Mouse (Mus musculus): Measurements from ENCODE around the gene Rnf10. TPM values are rescaled to one million over a fixed set of nuclear protein-coding genes. Genes with fewer than 3 reads are reported as not detected.

The Rnf10 gene
- polyA plus RNA-seq, 1 experiment from 2014 or later = 62.6 TPM

GRCm38 (mm10) chr5:115260356-115260755 lies 12.3 kb downstream of the Rnf10 start:
- H3K27me3 ChIP-seq (ENCODE audit: control insufficient read depth, insufficient read depth, low read length) = no peaks in the 10 kb centered on the region
- H3K36me3 ChIP-seq (ENCODE audit: control insufficient read depth, insufficient read depth, low read length) = peaks cover 51% of the 10 kb centered on the region
- no peaks in the 10 kb centered on the region for H3K4me1 ChIP-seq (ENCODE audit: control insufficient read depth, insufficient read depth, low read length)
- no peak overlapping the region for H3K9ac ChIP-seq (replicated peaks; ENCODE audit: low read depth, low read length)
- H3K9me3 ChIP-seq (ENCODE audit: control insufficient read depth, low read depth, low read length) = no peaks in the 10 kb centered on the region
- WGBS = 87% methylated on average over 6 of the region's 6 CpGs
- no peak overlapping the region for H3K4me3 ChIP-seq (ENCODE audit: low read depth, low read length)
- no peak overlapping the region for H3K4me2 ChIP-seq (replicated peaks; ENCODE audit: low read depth, low read length)
- no peak overlapping the region for H3K27ac ChIP-seq (ENCODE audit: low read length)
- no peak for ATAC-seq (ENCODE audit: insufficient number of reproducible peaks, insufficient read depth, low FRiP score, low read depth)

- WGBS = 76% methylated on average over 10 of the region's 10 CpGs
- no peaks in the 10 kb centered on the region for H3K4me1 ChIP-seq (ENCODE audit: control insufficient read depth, insufficient read depth, low read length)
- no peak for ATAC-seq (ENCODE audit: insufficient number of reproducible peaks, insufficient read depth, low FRiP score, low read depth)
- H3K4me3 ChIP-seq (ENCODE audit: low read depth, low read length) = no peak overlapping the region
- no peaks in the 10 kb centered on the region for H3K27me3 ChIP-seq (ENCODE audit: control insufficient read depth, insufficient read depth, low read length)
- H3K9ac ChIP-seq (replicated peaks; ENCODE audit: low read depth, low read length) = no peak overlapping the region
- peaks cover 50% of the 10 kb centered on the region for H3K36me3 ChIP-seq (ENCODE audit: control insufficient read depth, insufficient read depth, low read length)
- no peaks in the 10 kb centered on the region for H3K9me3 ChIP-seq (ENCODE audit: control insufficient read depth, low read depth, low read length)
- H3K27ac ChIP-seq (ENCODE audit: low read length) = no peak overlapping the region
- no peak overlapping the region for H3K4me2 ChIP-seq (replicated peaks; ENCODE audit: low read depth, low read length)
Measured at GRCm38 (mm10) chr5:115256909-115257546, 15.7 kb downstream of the Rnf10 start.

GRCm38 (mm10) chr5:115255472-115255871 lies 17.2 kb downstream of the Rnf10 start:
- Histone ChIP-seq H3K27me3 (ENCODE audit: control insufficient read depth, insufficient read depth, low read length) (no peaks in the 10 kb centered on the region), H3K4me3 (ENCODE audit: low read depth, low read length) (no peak overlapping the region), H3K27ac (ENCODE audit: low read length) (no peak overlapping the region), H3K9me3 (ENCODE audit: control insufficient read depth, low read depth, low read length) (no peaks in the 10 kb centered on the region), H3K9ac (replicated peaks; ENCODE audit: low read depth, low read length) (no peak overlapping the region), H3K36me3 (ENCODE audit: control insufficient read depth, insufficient read depth, low read length) (peaks cover 63% of the 10 kb centered on the region), H3K4me2 (replicated peaks; ENCODE audit: low read depth, low read length) (no peak overlapping the region), H3K4me1 (ENCODE audit: control insufficient read depth, insufficient read depth, low read length) (no peaks in the 10 kb centered on the region)
- no peak for ATAC-seq (ENCODE audit: insufficient number of reproducible peaks, insufficient read depth, low FRiP score, low read depth)
- 88% methylated on average over 1 of the region's 1 CpGs for WGBS

- Histone ChIP-seq H3K36me3 (ENCODE audit: control insufficient read depth, insufficient read depth, low read length) (peaks cover 56% of the 10 kb centered on the region), H3K27me3 (ENCODE audit: control insufficient read depth, insufficient read depth, low read length) (no peaks in the 10 kb centered on the region), H3K4me3 (ENCODE audit: low read depth, low read length) (no peak overlapping the region), H3K9me3 (ENCODE audit: control insufficient read depth, low read depth, low read length) (no peaks in the 10 kb centered on the region), H3K4me1 (ENCODE audit: control insufficient read depth, insufficient read depth, low read length) (no peaks in the 10 kb centered on the region), H3K9ac (replicated peaks; ENCODE audit: low read depth, low read length) (no peak overlapping the region), H3K27ac (ENCODE audit: low read length) (no peak overlapping the region), H3K4me2 (replicated peaks; ENCODE audit: low read depth, low read length) (no peak overlapping the region)
- no peak for ATAC-seq (ENCODE audit: insufficient number of reproducible peaks, insufficient read depth, low FRiP score, low read depth)
- 86% methylated on average over 11 of the region's 11 CpGs for WGBS
Measured at GRCm38 (mm10) chr5:115240191-115240590, 32.5 kb downstream of the Rnf10 start.

GRCm38 (mm10) chr5:115238729-115239195 lies 33.9 kb downstream of the Rnf10 start:
- Histone ChIP-seq H3K27me3 (ENCODE audit: control insufficient read depth, insufficient read depth, low read length) (no peaks in the 10 kb centered on the region), H3K27ac (ENCODE audit: low read length) (no peak overlapping the region), H3K4me3 (ENCODE audit: low read depth, low read length) (peak overlapping the region; percentile 94), H3K9ac (replicated peaks; ENCODE audit: low read depth, low read length) (no peak overlapping the region), H3K4me1 (ENCODE audit: control insufficient read depth, insufficient read depth, low read length) (no peaks in the 10 kb centered on the region), H3K9me3 (ENCODE audit: control insufficient read depth, low read depth, low read length) (no peaks in the 10 kb centered on the region), H3K36me3 (ENCODE audit: control insufficient read depth, insufficient read depth, low read length) (peaks cover 41% of the 10 kb centered on the region), H3K4me2 (replicated peaks; ENCODE audit: low read depth, low read length) (peak overlapping the region; percentile 63)
- 7% methylated on average over 11 of the region's 11 CpGs for WGBS
- no peak for ATAC-seq (ENCODE audit: insufficient number of reproducible peaks, insufficient read depth, low FRiP score, low read depth)

- H3K4me1 ChIP-seq (ENCODE audit: control insufficient read depth, insufficient read depth, low read length) = no peaks in the 10 kb centered on the region
- peak overlapping the region; percentile 94 for H3K4me3 ChIP-seq (ENCODE audit: low read depth, low read length)
- H3K9ac ChIP-seq (replicated peaks; ENCODE audit: low read depth, low read length) = peak overlapping the region; percentile 65
- peaks cover 34% of the 10 kb centered on the region for H3K36me3 ChIP-seq (ENCODE audit: control insufficient read depth, insufficient read depth, low read length)
- H3K9me3 ChIP-seq (ENCODE audit: control insufficient read depth, low read depth, low read length) = no peaks in the 10 kb centered on the region
- ATAC-seq (ENCODE audit: insufficient number of reproducible peaks, insufficient read depth, low FRiP score, low read depth) = peak; percentile 84
- H3K4me2 ChIP-seq (replicated peaks; ENCODE audit: low read depth, low read length) = peak overlapping the region; percentile 63
- WGBS = under 1% methylated on average over 88 of the region's 88 CpGs
- H3K27me3 ChIP-seq (ENCODE audit: control insufficient read depth, insufficient read depth, low read length) = no peaks in the 10 kb centered on the region
- H3K27ac ChIP-seq (ENCODE audit: low read length) = 0 out of 2 replicates have a peak overlapping the region, but pooled peaks have one; percentile 39
Measured at GRCm38 (mm10) chr5:115237803-115238728, 34.6 kb downstream of the Rnf10 start.

GRCm38 (mm10) chr5:115235786-115236263 lies 36.9 kb downstream of the Rnf10 start, which contains the start of gene Pop5:
Gene Pop5 (plus strand): TSS chr5:115235836.
- no peaks in the 10 kb centered on the region for H3K9me3 ChIP-seq (ENCODE audit: control insufficient read depth, low read depth, low read length)
- peaks cover 12% of the 10 kb centered on the region for H3K36me3 ChIP-seq (ENCODE audit: control insufficient read depth, insufficient read depth, low read length)
- no peak within 1 kb of the TSS for H3K27ac ChIP-seq (ENCODE audit: low read length)
- peak within 1 kb of the TSS; percentile 12; the same call in 1 of the 2 replicates for H3K9ac ChIP-seq (replicated peaks; ENCODE audit: low read depth, low read length)
- H3K4me2 ChIP-seq (replicated peaks; ENCODE audit: low read depth, low read length) = peak within 1 kb of the TSS; percentile 96
- peak; percentile 40; the same call in 1 of the 2 replicates for ATAC-seq (ENCODE audit: insufficient number of reproducible peaks, insufficient read depth, low FRiP score, low read depth)
- WGBS = 2% methylated on average over 21 of the region's 21 CpGs
- H3K4me3 ChIP-seq (ENCODE audit: low read depth, low read length) = peak within 1 kb of the TSS; percentile 56
- no peaks in the 10 kb centered on the region for H3K27me3 ChIP-seq (ENCODE audit: control insufficient read depth, insufficient read depth, low read length)
- no peaks in the 10 kb centered on the region for H3K4me1 ChIP-seq (ENCODE audit: control insufficient read depth, insufficient read depth, low read length)

GRCm38 (mm10) chr5:115235323-115235771 lies 37.4 kb downstream of the Rnf10 start:
- 0 out of 2 replicates have a peak, but pooled peaks have one; percentile 35 for ATAC-seq (ENCODE audit: insufficient number of reproducible peaks, insufficient read depth, low FRiP score, low read depth)
- under 1% methylated on average over 45 of the region's 45 CpGs for WGBS
- Histone ChIP-seq H3K27ac (ENCODE audit: low read length) (no peak overlapping the region), H3K4me3 (ENCODE audit: low read depth, low read length) (peak overlapping the region; percentile 56), H3K4me2 (replicated peaks; ENCODE audit: low read depth, low read length) (peak overlapping the region; percentile 96), H3K9ac (replicated peaks; ENCODE audit: low read depth, low read length) (peak overlapping the region; percentile 12; the same call in 1 of the 2 replicates), H3K36me3 (ENCODE audit: control insufficient read depth, insufficient read depth, low read length) (peaks cover 7% of the 10 kb centered on the region), H3K9me3 (ENCODE audit: control insufficient read depth, low read depth, low read length) (no peaks in the 10 kb centered on the region), H3K4me1 (ENCODE audit: control insufficient read depth, insufficient read depth, low read length) (no peaks in the 10 kb centered on the region), H3K27me3 (ENCODE audit: control insufficient read depth, insufficient read depth, low read length) (no peaks in the 10 kb centered on the region)

Measured in stomach, embryonic 14.5 days (tissue).